Mouse (Mus musculus) duodenum, adult 2 months (tissue): ENCODE results near the gene Gm26727. TPM values are rescaled to one million over a fixed set of nuclear protein-coding genes. Genes with fewer than 3 reads are reported as not detected.

Experiments
- polyA plus RNA-seq: library from polyadenylated mRNA; depleted of rRNA; stranded (reverse); fragments of >200 nt; gene quantifications from 2 replicates; pipeline ENCODE4 v1.2.3, GENCODE M21; 2012; ENCODE audit warnings: low replicate concordance; rRNA removed

The Gm26727 gene
- not detected in 2 replicates for polyA plus RNA-seq

GRCm38 (mm10) chr2:67433081-67433480 lies at the start of gene Gm26727:
Gm26727 (minus strand) TSS chr2:67433181.

GRCm38 (mm10) chr2:67445780-67446179 lies 12.8 kb upstream of the Gm26727 start, which contains the start of gene Xirp2:
Xirp2 (plus strand) TSS chr2:67446002.

GRCm38 (mm10) chr2:67413425-67413824 lies 19.6 kb downstream of the Gm26727 start, which contains the start of gene Gm21830:
Gm21830 (plus strand) TSS chr2:67413725.

Other genes with a start within 250 kb of the Gm26727 start
- not detected in 2 replicates for gene Gm21830, start 19.5 kb downstream of the Gm26727 start, polyA plus RNA-seq
- gene Xirp2, start 12.8 kb upstream of the Gm26727 start, polyA plus RNA-seq, result not detected in 2 replicates
- gene B3galt1, start 132.7 kb upstream of the Gm26727 start, polyA plus RNA-seq, result 0.02 and 0.06 TPM in 2 replicates